Mouse (Mus musculus) neural tube, embryonic 14.5 days (tissue): ENCODE results near the gene Apon. TPM values are rescaled to one million over a fixed set of nuclear protein-coding genes. Genes with fewer than 3 reads are reported as not detected.

Experiments
- ATAC-seq: fragments of 200-750 bp; cut with Nextera tagmentation; 2 replicates; pipeline ENCODE4 v1.8.0; 2017; ENCODE audit warnings: low read depth, mild to moderate bottlenecking, moderate TSS enrichment, moderate library complexity
- H3K27ac ChIP-seq: fragments of 300-500 bp; sonication (generic); 2 replicates; pipeline ENCODE4 v1.5.1; 2014; ENCODE audit warnings: low read depth, mild to moderate bottlenecking, control low read depth, low read length, moderate library complexity, mixed read lengths
- H3K27me3 ChIP-seq: fragments of 300-500 bp; sonication (generic); 2 replicates; pipeline ENCODE4 v1.6.1; 2014; ENCODE audit warnings: low read length; ENCODE audit not compliant: control insufficient read depth, insufficient read depth
- H3K36me3 ChIP-seq: fragments of 300-500 bp; sonication (generic); 2 replicates; pipeline ENCODE4 v1.6.1; 2014; ENCODE audit warnings: low read length, mixed read lengths; ENCODE audit not compliant: control insufficient read depth, insufficient read depth
- H3K4me1 ChIP-seq: fragments of 300-500 bp; sonication (generic); 2 replicates; pipeline ENCODE4 v1.6.1; 2014; ENCODE audit warnings: low read length; ENCODE audit not compliant: control insufficient read depth, insufficient read depth
- H3K4me2 ChIP-seq: fragments of 300-500 bp; sonication (generic); 2 replicates; pipeline ENCODE4 v1.6.1; 2014; ENCODE audit warnings: mild to moderate bottlenecking, low read depth, low read length, control low read depth
- H3K4me3 ChIP-seq: fragments of 300-500 bp; sonication (generic); 2 replicates; pipeline ENCODE4 v1.5.1; 2014; ENCODE audit warnings: low read depth, low read length, control low read depth, mixed read lengths
- H3K9ac ChIP-seq: fragments of 300-500 bp; sonication (generic); replicated peaks from 2 replicates; pipeline ENCODE4 v1.6.1; 2014; ENCODE audit warnings: low read depth, mild to moderate bottlenecking, control low read depth, low read length, mixed read lengths
- H3K9me3 ChIP-seq: fragments of 300-500 bp; sonication (generic); 2 replicates; pipeline ENCODE4 v1.6.1; 2016; ENCODE audit warnings: low read length; ENCODE audit not compliant: control insufficient read depth
- WGBS: fragments of 180-500 bp; shearing (Covaris S2); extraction: QIAGEN DNeasy Blood & Tissue Kit; methylation state at CpG from one replicate; pipeline ENCODE4 v1.1.7; 2014; 5-methylcytosine and 5-hydroxymethylcytosine counted together
- polyA plus RNA-seq: library from polyadenylated mRNA; unstranded; fragments of >200 nt; fragmentation: Nextera tagmentation; extraction: Ambion mirVana; gene quantifications from 2 replicates; pipeline ENCODE4 v1.2.1, GENCODE M21; 2014

Gene Apon
- polyA plus RNA-seq, 1 experiment from 2014 or later, result not detected

DNA sequence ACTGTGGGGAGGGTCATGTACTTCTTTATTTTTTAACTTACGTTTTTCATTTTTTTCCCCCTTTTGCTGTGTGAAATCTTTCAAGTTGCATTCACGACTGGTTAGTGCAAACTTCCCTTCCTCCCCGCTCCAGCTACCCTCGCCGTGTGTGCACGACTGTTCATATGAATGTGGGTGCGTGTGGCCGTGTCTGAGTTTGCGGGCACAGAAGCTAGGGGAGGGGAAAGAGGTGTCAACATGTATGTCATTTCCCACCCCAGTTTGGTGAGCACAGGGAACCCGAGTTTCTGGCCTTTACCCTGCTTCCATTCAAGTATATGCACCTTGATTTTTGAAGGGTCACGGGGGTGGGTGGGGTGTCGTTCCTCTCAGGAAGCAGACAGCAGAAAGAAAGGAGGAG is 23.3 kb upstream of the Apon start:
- 0 out of 2 replicates have a peak, but pooled peaks cover 3% of the 10 kb centered on the region for H3K4me1 ChIP-seq
- H3K4me2 ChIP-seq, result no peak overlapping the region
- H3K27me3 ChIP-seq, result no peaks in the 10 kb centered on the region
- H3K36me3 ChIP-seq, result no peaks in the 10 kb centered on the region
- WGBS, result 79% methylated on average over 12 of the region's 12 CpGs
- H3K9ac ChIP-seq, result no peak overlapping the region
- H3K27ac ChIP-seq, result no peak overlapping the region
- H3K9me3 ChIP-seq, result no peaks in the 10 kb centered on the region
- no peak overlapping the region for H3K4me3 ChIP-seq
- no peak for ATAC-seq

DNA sequence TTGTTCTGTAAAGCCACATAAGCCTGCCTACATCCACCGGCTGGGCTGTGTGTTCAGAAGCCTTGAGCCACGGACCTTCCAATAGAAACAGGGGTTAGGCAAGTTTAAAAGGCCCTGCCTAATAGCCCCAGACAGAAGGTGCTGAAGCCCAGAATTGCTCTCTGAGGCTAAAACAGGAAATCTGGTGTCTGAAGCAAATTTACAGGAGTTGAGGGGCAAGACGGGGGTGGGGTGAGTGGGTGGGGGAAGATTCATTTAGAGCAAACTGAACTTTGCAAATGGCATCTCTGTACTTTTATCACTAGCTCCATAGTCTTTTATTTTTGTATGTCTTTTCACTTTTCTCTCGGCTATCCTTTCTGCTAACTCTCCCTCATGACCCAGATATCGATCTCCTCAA is 22.8 kb upstream of the Apon start:
- H3K9ac ChIP-seq, result no peak overlapping the region
- H3K27ac ChIP-seq, result no peak overlapping the region
- no peaks in the 10 kb centered on the region for H3K9me3 ChIP-seq
- 17% methylated on average over 5 of the region's 5 CpGs for WGBS
- H3K4me2 ChIP-seq, result peak overlapping the region; percentile 62; the same call in 1 of the 2 replicates
- H3K4me3 ChIP-seq, result peak overlapping the region; percentile 78; the same call in 1 of the 2 replicates
- H3K36me3 ChIP-seq, result no peaks in the 10 kb centered on the region
- no peaks in the 10 kb centered on the region for H3K27me3 ChIP-seq
- 0 out of 2 replicates have a peak, but pooled peaks cover 3% of the 10 kb centered on the region for H3K4me1 ChIP-seq
- no peak for ATAC-seq

DNA sequence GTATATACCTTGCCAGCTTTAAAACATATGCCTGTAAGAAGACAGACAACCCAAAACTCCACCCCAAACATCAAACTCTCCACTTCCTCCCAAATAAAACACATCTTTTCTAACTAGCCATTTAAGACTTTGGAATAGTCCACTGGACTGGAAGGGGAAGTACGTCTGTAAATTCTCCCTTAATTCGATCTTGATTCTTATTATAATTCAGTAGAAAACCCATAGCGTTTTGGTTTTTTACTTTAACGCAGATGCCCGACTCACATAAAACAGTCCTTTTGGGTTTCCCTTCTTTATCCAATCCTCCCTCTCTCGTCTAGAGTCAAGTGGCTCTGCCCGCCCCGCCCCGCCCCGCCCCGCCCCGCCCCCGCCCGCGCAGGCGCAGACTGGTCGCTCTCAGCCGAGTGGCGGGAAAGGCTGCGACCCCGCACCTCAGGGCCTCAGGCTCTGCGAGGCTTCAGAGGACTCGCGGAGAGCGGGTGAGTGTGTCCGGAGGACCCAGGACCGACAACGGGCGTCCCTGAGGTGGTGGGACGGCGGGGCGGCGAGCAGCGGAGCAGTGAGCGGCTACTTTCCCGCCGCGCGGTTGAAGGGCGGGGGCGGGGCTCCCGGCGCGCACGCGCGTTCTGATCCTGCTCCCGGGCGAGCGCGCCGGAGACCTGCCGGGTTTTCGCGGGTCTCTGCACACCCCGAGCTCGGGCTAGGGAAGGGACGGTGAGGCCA is 22.0 kb upstream of the Apon start, which contains the start of gene Timeless:
Gene Timeless (plus strand): TSS at position 369 of the 723 bp plus-strand sequence.
- Histone ChIP-seq H3K27ac (peak within 1 kb of the TSS; percentile 92), H3K27me3 (no peaks in the 10 kb centered on the region), H3K4me2 (peak within 1 kb of the TSS; percentile 62), H3K36me3 (no peaks in the 10 kb centered on the region), H3K9ac (peak within 1 kb of the TSS; percentile 80), H3K9me3 (no peaks in the 10 kb centered on the region), H3K4me1 (0 out of 2 replicates have a peak, but pooled peaks cover 3% of the 10 kb centered on the region), H3K4me3 (peak within 1 kb of the TSS; percentile 78)
- under 1% methylated on average over 53 of the region's 58 CpGs for WGBS
- peak; percentile 91 for ATAC-seq

DNA sequence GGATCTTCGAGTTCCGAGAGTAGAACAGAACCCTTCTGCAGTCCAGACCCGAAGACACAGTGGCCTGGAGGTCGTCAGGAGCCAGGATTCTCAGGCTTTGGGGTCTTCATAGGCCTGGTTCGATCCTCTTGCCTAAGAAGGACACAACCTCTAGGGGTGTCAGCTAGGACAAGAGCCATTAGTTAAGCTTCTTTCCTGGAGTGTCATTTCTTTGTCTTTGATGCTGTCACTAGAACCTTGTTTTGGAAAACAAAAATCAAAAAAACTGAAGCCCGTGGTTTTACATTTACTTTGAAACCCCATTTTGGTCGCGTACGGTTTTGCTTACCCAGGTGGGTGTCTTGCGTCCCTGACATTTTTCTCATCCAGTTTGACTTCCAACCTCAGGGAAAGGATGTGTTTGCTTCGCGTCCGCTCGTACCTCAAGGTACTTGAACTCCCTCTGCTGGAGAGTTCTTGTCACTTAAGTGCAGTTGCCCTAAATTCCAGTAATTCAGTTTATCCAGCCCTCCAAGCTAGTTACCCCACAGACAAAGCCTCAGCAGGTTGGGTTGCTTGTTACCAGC is 21.4 kb upstream of the Apon start:
- H3K9ac ChIP-seq, result peak overlapping the region; percentile 80
- no peaks in the 10 kb centered on the region for H3K9me3 ChIP-seq
- H3K4me2 ChIP-seq, result peak overlapping the region; percentile 62
- no peaks in the 10 kb centered on the region for H3K36me3 ChIP-seq
- H3K4me1 ChIP-seq, result 0 out of 2 replicates have a peak, but pooled peaks cover 3% of the 10 kb centered on the region
- H3K27me3 ChIP-seq, result no peaks in the 10 kb centered on the region
- 0 out of 2 replicates have a peak, but pooled peaks have one; percentile 32 for ATAC-seq
- WGBS, result 1% methylated on average over 14 of the region's 14 CpGs
- H3K27ac ChIP-seq, result peak overlapping the region; percentile 92
- H3K4me3 ChIP-seq, result peak overlapping the region; percentile 78

DNA sequence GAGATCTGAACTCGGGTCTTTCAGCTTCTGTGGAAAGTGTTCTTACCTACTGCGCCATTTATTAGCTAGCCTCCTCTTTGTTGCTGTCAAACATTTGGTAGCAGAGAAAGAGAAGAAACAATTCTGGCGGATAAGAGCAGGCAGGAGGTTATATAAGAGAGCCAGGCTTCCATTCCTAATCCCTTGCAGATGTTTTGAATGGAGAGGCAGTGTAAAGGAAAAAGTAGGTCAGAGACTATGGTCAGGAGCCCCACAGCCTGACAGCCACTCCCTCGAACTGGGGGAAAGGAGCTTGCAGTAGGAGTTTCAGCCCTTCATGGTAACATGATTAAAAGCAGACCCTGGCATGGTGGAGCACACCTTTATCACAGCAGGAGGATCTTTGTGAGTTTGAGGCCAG is 17.6 kb upstream of the Apon start:
- Histone ChIP-seq H3K9me3 (no peaks in the 10 kb centered on the region), H3K27me3 (no peaks in the 10 kb centered on the region), H3K4me3 (no peak overlapping the region), H3K4me2 (no peak overlapping the region), H3K36me3 (no peaks in the 10 kb centered on the region; the same call in 1 of the 2 replicates), H3K9ac (no peak overlapping the region), H3K4me1 (0 out of 2 replicates have a peak, but pooled peaks cover 3% of the 10 kb centered on the region), H3K27ac (no peak overlapping the region)
- WGBS, result 78% methylated on average over 4 of the region's 4 CpGs
- no peak for ATAC-seq

DNA sequence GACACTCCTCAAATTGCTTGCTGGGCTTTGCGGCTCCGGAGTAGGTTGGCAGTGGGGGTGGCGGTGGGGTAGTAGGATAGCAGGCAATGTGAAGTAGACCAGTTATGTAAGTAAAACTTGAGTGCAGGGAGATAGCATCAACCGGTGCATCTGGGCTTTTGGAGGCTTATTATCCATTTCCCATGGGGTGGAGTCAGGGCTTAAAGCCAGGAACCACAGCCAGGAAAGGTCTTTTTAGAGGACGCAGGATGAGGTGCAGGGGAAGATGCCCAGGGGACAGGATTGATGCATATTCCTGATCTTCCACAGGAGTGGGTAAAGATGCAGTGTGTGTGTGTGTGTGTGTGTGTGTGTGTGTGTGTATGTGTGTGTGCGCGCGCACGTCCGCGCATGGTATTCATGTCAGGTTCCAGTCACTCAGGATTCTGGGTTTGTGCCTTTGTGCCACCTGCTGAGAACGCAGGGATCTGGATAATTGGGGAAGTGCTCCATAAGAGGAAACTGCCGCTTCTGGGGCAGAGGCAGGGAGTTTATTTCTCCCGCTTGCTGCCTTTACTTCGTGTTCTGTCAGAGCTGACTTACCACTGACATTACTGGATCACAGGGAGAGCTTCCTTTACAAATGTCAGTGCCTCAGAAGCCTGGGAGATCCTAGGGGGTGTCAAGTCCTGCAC is 16.0 kb upstream of the Apon start:
- H3K4me2 ChIP-seq, result no peak overlapping the region
- H3K9ac ChIP-seq, result no peak overlapping the region
- no peaks in the 10 kb centered on the region for H3K9me3 ChIP-seq
- no peaks in the 10 kb centered on the region; the same call in 1 of the 2 replicates for H3K36me3 ChIP-seq
- H3K27me3 ChIP-seq, result no peaks in the 10 kb centered on the region
- no peaks in the 10 kb centered on the region for H3K4me1 ChIP-seq
- 74% methylated on average over 15 of the region's 15 CpGs for WGBS
- no peak for ATAC-seq
- H3K27ac ChIP-seq, result no peak overlapping the region
- H3K4me3 ChIP-seq, result no peak overlapping the region

DNA sequence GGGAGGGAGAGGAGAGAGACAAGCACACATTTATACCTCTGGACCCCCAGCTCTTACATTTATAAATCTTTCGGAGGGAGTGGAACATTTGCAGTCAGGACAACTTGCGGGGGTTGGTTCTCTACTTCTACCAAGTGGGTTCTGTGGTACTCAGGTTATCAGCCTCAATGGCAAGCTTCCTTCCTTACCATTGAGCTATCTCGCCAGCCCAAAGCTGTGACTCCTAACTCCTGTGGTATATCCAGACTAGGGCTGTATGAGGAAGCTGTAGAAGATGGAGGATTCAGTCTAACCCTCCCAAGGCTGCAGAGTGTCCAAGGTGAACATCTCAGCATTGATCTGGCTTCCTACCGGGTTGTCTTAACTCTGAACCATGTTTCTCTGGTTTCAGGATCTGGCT is 14.8 kb upstream of the Apon start:
- Histone ChIP-seq H3K9ac (no peak overlapping the region), H3K27ac (no peak overlapping the region), H3K9me3 (no peaks in the 10 kb centered on the region), H3K4me3 (no peak overlapping the region), H3K4me2 (no peak overlapping the region), H3K36me3 (peaks cover 4% of the 10 kb centered on the region), H3K27me3 (no peaks in the 10 kb centered on the region), H3K4me1 (no peaks in the 10 kb centered on the region)
- WGBS, result 94% methylated on average over 4 of the region's 4 CpGs
- ATAC-seq, result no peak

DNA sequence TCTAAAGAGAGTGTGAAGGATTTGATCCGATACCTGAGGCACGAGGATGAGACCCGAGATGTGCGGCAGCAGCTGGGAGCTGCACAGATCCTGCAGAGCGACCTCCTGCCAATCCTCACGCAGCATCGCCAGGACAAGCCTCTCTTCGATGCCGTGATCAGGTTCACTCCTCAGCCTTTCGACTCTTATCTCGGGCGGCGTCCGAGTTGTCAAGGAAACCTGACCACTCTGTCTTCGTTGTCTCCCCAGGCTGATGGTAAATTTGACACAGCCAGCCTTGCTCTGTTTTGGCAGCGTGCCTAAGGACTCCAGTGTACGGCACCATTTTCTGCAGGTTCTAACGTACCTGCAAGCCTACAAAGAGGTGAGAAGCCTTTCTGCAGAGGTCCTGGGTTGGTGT is 13.8 kb upstream of the Apon start:
- no peak overlapping the region for H3K4me2 ChIP-seq
- H3K36me3 ChIP-seq, result peaks cover 12% of the 10 kb centered on the region
- H3K27ac ChIP-seq, result no peak overlapping the region
- no peaks in the 10 kb centered on the region for H3K9me3 ChIP-seq
- WGBS, result 96% methylated on average over 18 of the region's 18 CpGs
- no peak for ATAC-seq
- no peak overlapping the region for H3K9ac ChIP-seq
- no peak overlapping the region for H3K4me3 ChIP-seq
- H3K27me3 ChIP-seq, result no peaks in the 10 kb centered on the region
- no peaks in the 10 kb centered on the region for H3K4me1 ChIP-seq

DNA sequence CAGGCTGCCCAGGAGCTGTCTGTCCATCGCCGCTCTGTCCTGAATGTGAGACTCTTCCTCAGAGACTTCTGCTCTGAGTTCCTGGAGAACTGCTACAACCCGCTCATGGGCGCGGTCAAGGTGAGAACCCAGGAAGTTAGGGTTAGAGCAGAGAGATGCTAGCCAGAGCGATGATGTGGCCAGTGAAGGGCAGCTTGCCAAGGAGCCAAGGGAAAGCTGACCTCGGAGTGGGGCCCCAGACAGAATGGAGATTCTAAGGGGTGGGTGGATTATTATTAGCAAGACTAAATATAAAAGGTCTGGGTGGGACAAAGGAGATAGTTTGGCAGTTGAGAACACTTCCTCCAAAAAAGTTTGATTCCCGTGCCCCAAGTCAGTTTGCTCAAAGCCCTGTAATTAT is 10.6 kb upstream of the Apon start:
- Histone ChIP-seq H3K4me3 (no peak overlapping the region), H3K27me3 (no peaks in the 10 kb centered on the region), H3K9me3 (no peaks in the 10 kb centered on the region), H3K27ac (no peak overlapping the region), H3K4me1 (no peaks in the 10 kb centered on the region), H3K4me2 (no peak overlapping the region), H3K36me3 (peaks cover 22% of the 10 kb centered on the region), H3K9ac (no peak overlapping the region)
- no peak for ATAC-seq
- WGBS, result 95% methylated on average over 8 of the region's 8 CpGs
